Mouse (Mus musculus) right cerebral cortex, postnatal 14 days (tissue): ENCODE measurements around the gene Gm28035.

Source experiments
- DNase-seq: peaks from one replicate; pipeline ENCODE4 v3.0.0; 2022

Gene Gm28035

GRCm38 (mm10) chr2:30316136-30316535 is 75.8 kb downstream of the Gm28035 start:
- DNase-seq = no peak

- no peak for DNase-seq
Observed at GRCm38 (mm10) chr2:30316955-30317354, 76.6 kb downstream of the Gm28035 start.

DNA sequence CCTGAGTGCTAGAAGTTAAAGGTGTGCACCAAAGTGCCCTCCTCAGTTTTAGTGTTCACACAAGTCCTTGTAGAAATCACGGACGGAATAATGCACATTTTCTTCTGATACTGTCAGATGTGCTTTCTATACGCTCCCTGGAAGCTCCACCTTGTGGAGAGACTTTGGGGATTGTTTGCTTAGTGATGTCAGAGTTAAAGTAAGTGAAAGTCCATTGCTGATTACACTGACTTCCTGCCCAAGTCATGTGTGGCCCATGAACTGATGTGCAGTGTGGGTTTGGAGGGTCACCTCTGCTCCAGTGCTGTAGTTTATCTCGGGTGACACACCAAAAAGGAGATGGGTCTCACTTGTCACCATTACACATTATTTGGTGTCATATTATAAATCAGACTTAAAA is 78.9 kb downstream of the Gm28035 start:
- DNase-seq = no peak

DNA sequence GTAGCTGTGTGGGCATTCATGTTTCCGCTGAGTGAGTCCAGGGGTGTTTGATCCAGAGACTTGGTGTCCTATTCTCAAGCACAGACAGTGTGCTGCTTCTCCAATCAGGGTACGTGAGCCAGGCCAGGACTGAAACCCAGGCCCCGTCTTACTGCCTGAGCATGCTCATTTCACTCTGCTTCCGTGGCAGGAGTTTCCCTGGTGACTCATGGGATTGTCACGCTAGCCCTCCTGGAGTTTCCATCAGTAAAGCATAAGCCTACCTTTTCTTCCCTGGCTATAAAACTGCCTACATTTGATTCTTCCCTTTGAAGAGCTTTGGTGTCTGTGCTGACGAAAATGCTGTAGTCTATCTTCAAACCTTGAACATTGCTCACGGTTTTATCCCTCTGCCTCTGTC is 82.7 kb downstream of the Gm28035 start:
- no peak for DNase-seq

DNA sequence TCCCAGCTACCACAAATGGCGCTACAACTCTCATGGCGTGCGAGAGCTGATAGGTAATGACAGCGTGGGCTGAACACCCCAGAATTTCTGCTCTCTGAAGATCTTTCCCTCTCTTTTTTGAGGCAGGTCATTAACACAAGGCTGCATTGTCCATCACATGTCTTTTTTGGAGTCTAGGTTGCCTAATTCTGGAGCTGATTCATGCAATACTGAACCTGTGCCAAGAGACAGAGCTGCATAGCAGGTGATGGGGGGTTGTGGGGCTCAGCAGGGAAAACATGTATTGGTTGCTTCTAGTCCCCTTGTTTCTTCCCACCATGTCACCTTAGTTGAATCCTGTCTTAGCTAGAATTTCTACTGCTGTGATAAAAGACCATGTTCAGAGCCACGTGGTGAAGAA is 84.9 kb downstream of the Gm28035 start:
- DNase-seq = no peak

- DNase-seq = no peak
Observed at GRCm38 (mm10) chr2:30327276-30327675, 86.9 kb downstream of the Gm28035 start.

GRCm38 (mm10) chr2:30328791-30329190 is 88.4 kb downstream of the Gm28035 start:
- DNase-seq = no peak
